In the genomic region with DNA sequence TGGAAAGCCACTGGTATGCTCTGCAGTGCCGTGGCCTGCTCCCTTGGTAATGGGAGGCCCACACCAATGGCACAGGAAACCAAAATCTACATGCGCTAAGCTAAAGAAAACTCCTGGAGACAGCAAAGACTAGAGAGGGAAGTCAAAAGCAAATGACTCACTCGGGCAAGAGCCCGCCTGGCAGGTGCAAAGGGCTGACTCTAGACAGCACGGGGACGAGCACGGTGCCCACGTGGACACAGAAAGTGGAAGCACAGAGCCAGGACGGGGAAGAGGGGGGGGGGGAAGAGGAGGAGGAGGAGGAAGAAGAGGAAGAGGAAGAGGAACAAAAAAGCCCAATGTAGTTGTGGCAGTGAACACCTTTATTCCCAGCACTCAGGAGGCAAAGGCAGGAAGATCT, we compare ENCODE assay signal across 28 mouse cellular contexts. TPM values are rescaled to one million over a fixed set of nuclear protein-coding genes. Genes with fewer than 3 reads are reported as not detected.
DNase-seq lines count a peak whose midpoint lies in the region; ATAC-seq and TF ChIP-seq lines count a peak whose summit lies in the region.
"Had no signal": no experiment of that assay in that cellular context is flagged by ENCODE, and none has a peak within 500 bp of the region (broad histone marks: within the 10 kb centered on the region; RNA-seq: fewer than 3 reads in every experiment).

No protein-coding gene starts in this region.

- H3K9ac ChIP-seq in CH12.LX (ENCODE audit: insufficient read depth, low read depth), result no peak overlapping the region
- H3K9ac ChIP-seq: forebrain, embryonic 12.5 days; hindbrain, embryonic 12.5 days; intestine, embryonic 15.5 days; limb, embryonic 15.5 days; liver, embryonic 14.5 days; lung, embryonic 15.5 days had no signal

- TF ChIP-seq RAD21 in CH12.LX (IDR thresholded peaks at IDR 0.05; ENCODE audit: low read depth, low read length), result no peak

- TF ChIP-seq POLR2A in CH12.LX (IDR thresholded peaks at IDR 0.05; ENCODE audit: low read depth, low read length), result no peak

- no peak overlapping the region for H3K27ac ChIP-seq in CH12.LX (ENCODE audit: insufficient read depth, low read depth)
- H3K27ac ChIP-seq: forebrain, embryonic 12.5 days; hindbrain, embryonic 12.5 days; hindbrain, postnatal 0 days; intestine, embryonic 15.5 days; layer of hippocampus, adult 2 months; limb, embryonic 10.5 days; limb, embryonic 15.5 days; liver, embryonic 14.5 days; lung, embryonic 15.5 days had no signal

- intact Hi-C loops in left cerebral cortex, postnatal 4 days (cut with DNase I), result no loop called here

- no peak overlapping the region for H3K4me2 ChIP-seq in CH12.LX (ENCODE audit: insufficient read depth, low read depth, poor library complexity, severe bottlenecking)
- H3K4me2 ChIP-seq: forebrain, embryonic 12.5 days; heart, embryonic 11.5 days; hindbrain, embryonic 12.5 days; intestine, embryonic 15.5 days; limb, embryonic 15.5 days; lung, embryonic 15.5 days had no signal

- H3K4me1 ChIP-seq in CH12.LX (ENCODE audit: control insufficient read depth in 1 of 2, insufficient read depth in 2 of 2), result peaks cover 26 to 48% of the 10 kb centered on the region in 2 experiments
- H3K4me1 ChIP-seq: forebrain, embryonic 12.5 days; hindbrain, embryonic 12.5 days; intestine, embryonic 15.5 days; limb, embryonic 10.5 days; limb, embryonic 15.5 days; lung, embryonic 15.5 days had no signal

- no peak for TF ChIP-seq CTCF in CH12.LX (conservative IDR thresholded peaks at IDR 0.05 in 1 of 2, IDR thresholded peaks at IDR 0.05 in 1 of 2; ENCODE audit: low read depth in 2 of 2, low read length in 2 of 2)

- no peak for TF ChIP-seq EP300 in CH12.LX (IDR thresholded peaks at IDR 0.05; ENCODE audit: low read length)

- dilution Hi-C loops in CH12.LX (cut with MboI; ENCODE audit: extremely low pct_ligation_motif_present, extremely low pct_unique_long_range_greater_than_20kb, low sequenced_read_pairs), result no loop called here

- peaks cover 87 to 96% of the 10 kb centered on the region in 2 experiments for H3K36me3 ChIP-seq in CH12.LX (replicated peaks in 1 of 2; ENCODE audit: control insufficient read depth in 1 of 2, insufficient read depth in 1 of 2, low read length in 1 of 2)
- peaks cover 2% of the 10 kb centered on the region; the same call in 1 of the 2 replicates for H3K36me3 ChIP-seq in splenic B cell, adult 2 months (ENCODE audit: control insufficient read depth, insufficient read depth, low read length, poor library complexity, severe bottlenecking)

- in situ Hi-C loops in CH12.LX (cut with MboI; ENCODE audit: low pct_ligation_motif_present, low pct_unique_long_range_greater_than_20kb, low sequenced_read_pairs), result no loop called here

- peak; percentile 76 for DNase-seq in A20 (ENCODE audit: low read depth, low spot score)
- peak; percentile 79 for DNase-seq in CH12.LX (ENCODE audit: extremely low read depth)
- peak; percentile 50 for DNase-seq in splenic B cell, adult 2 months (ENCODE audit: low read depth, low spot score)
- no peak for DNase-seq in frontal cortex, postnatal 36 days (ENCODE audit: low spot score in 2 of 2)
- DNase-seq in left cerebral cortex, postnatal 4 days, result no peak
- DNase-seq: adrenal gland, postnatal 25 days; cerebellum, adult 11 months; cerebellum, adult 9-10 months; cerebellum, postnatal 36 days; gastrocnemius, postnatal 25 days; heart, adult 18-20 months; heart, postnatal 36 days; kidney, adult 2 months; kidney, postnatal 36 days; layer of hippocampus, postnatal 36 days had no signal

- H3K9me3 ChIP-seq in CH12.LX (replicated peaks; ENCODE audit: low read length), result no peaks in the 10 kb centered on the region
- H3K9me3 ChIP-seq: forebrain, embryonic 12.5 days; hindbrain, embryonic 12.5 days; intestine, embryonic 15.5 days; limb, embryonic 10.5 days; limb, embryonic 15.5 days; lung, embryonic 15.5 days had no signal

- H3K27me3 ChIP-seq in CH12.LX (replicated peaks), result no peaks in the 10 kb centered on the region
- no peaks in the 10 kb centered on the region for H3K27me3 ChIP-seq in splenic B cell, adult 2 months (ENCODE audit: control insufficient read depth, insufficient read depth, low read length, poor library complexity, severe bottlenecking)
- H3K27me3 ChIP-seq: forebrain, embryonic 12.5 days; hindbrain, embryonic 12.5 days; intestine, embryonic 15.5 days; limb, embryonic 15.5 days; lung, embryonic 15.5 days had no signal

- no peaks in the 10 kb centered on the region; the same call in 1 of the 2 replicates for H3K79me2 ChIP-seq in CH12.LX (replicated peaks; ENCODE audit: control insufficient read depth, extremely low read depth, insufficient read depth, poor library complexity, severe bottlenecking)

- no peak overlapping the region for H3K4me3 ChIP-seq in CH12.LX (replicated peaks in 1 of 3; ENCODE audit: low read depth in 2 of 3, low read length in 2 of 3, poor library complexity in 1 of 3)
- H3K4me3 ChIP-seq: erythroblast, embryonic 14.5 days; forebrain, embryonic 12.5 days; hindbrain, embryonic 12.5 days; intestine, embryonic 15.5 days; layer of hippocampus, adult 2 months; limb, embryonic 10.5 days; limb, embryonic 15.5 days; lung, embryonic 15.5 days had no signal

- peak; percentile 57 for ATAC-seq in granulocyte monocyte progenitor cell, adult 5-6 weeks (replicated peaks; ENCODE audit: poor library complexity, severe bottlenecking)
- ATAC-seq: hindbrain, postnatal 0 days; intestine, embryonic 15.5 days; midbrain, embryonic 16.5 days had no signal

TF ChIP-seq in CH12.LX, 34 proteins besides CTCF, POLR2A, EP300 and RAD21:
- TF ChIP-seq ZKSCAN1 (IDR thresholded peaks at IDR 0.05; ENCODE audit: borderline replicate concordance, low read depth, low read length), result no peak
- peak; percentile 19 for TF ChIP-seq USF1 (IDR thresholded peaks at IDR 0.05; ENCODE audit: low read depth, low read length)
- TF ChIP-seq TCF12 (IDR thresholded peaks at IDR 0.05; ENCODE audit: low read depth, low read length), result 0 out of 2 replicates have a peak, but pooled peaks have one; percentile 10
- no peak for TF ChIP-seq CHD1 (IDR thresholded peaks at IDR 0.05; ENCODE audit: low read depth, low read length)
- TF ChIP-seq IRF4 (IDR thresholded peaks at IDR 0.05; ENCODE audit: low read depth, low read length), result no peak
- TF ChIP-seq MAX (IDR thresholded peaks at IDR 0.05; ENCODE audit: low read length), result peak; percentile 51; the same call in 1 of the 2 replicates
- peak; percentile 59; the same call in 1 of the 2 replicates for TF ChIP-seq MXI1 (IDR thresholded peaks at IDR 0.05; ENCODE audit: low read depth, low read length)
- 0 out of 2 replicates have a peak, but pooled peaks have one; percentile 34 for TF ChIP-seq MYC (IDR thresholded peaks at IDR 0.05; ENCODE audit: low read depth, low read length)
- TF ChIP-seq ETS1 (conservative IDR thresholded peaks at IDR 0.05; ENCODE audit: low read depth, low read length), result peak; percentile 67
- TF ChIP-seq BHLHE40 (IDR thresholded peaks at IDR 0.05; ENCODE audit: low read depth, low read length), result peak; percentile 81

RNA-seq across cellular contexts. Expression of a gene that starts 15.0 kb away (rescaled TPM):
- total RNA-seq in CH12.LX (2012; rRNA removed) (19.5 and 25.5 TPM in 2 replicates), CH12.LX (2014; rRNA removed) (9.8 and 10.7 TPM in 2 replicates)
- polyA plus RNA-seq in CH12.LX (2012; ENCODE audit: insufficient read length, low read depth), result 38.7 and 42.6 TPM in 2 replicates
- 27.6 and 28.6 TPM in 2 replicates for total RNA-seq in granulocyte monocyte progenitor cell, adult 5-6 weeks (2014; fragmentation: Nextera tagmentation)
- total RNA-seq in granulocyte monocyte progenitor cell, adult 5-6 weeks (2017), result 9.3 and 12.5 TPM in 2 replicates
- 10 to 100 TPM; 27.3 to 30.2 TPM for total RNA-seq in left cerebral cortex, postnatal 4 days (2021)

RNA-seq across cellular contexts. Expression of a gene that starts 26.7 kb away (rescaled TPM):
- 47.8 and 49.7 TPM in 2 replicates for total RNA-seq in CH12.LX (2012; rRNA removed)
- 108 and 122 TPM in 2 replicates for total RNA-seq in CH12.LX (2014; rRNA removed)
- polyA plus RNA-seq in CH12.LX (2012; ENCODE audit: insufficient read length, low read depth), result 79.7 and 127 TPM in 2 replicates
- total RNA-seq in granulocyte monocyte progenitor cell, adult 5-6 weeks (2014; fragmentation: Nextera tagmentation), result 24.9 and 27.7 TPM in 2 replicates
- total RNA-seq in granulocyte monocyte progenitor cell, adult 5-6 weeks (2017), result 38.6 and 43.6 TPM in 2 replicates
- 10 to 100 TPM; 66.3 to 70.5 TPM for total RNA-seq in left cerebral cortex, postnatal 4 days (2021)

Comparison
In these comparisons a context has a peak if more than half of its experiments do, and no peak if none do; other contexts are left out.
1. DNase-seq: peak in A20 (single experiment), CH12.LX (single experiment) and splenic B cell, adult 2 months (single experiment); none in frontal cortex, postnatal 36 days (0 of 2) and left cerebral cortex, postnatal 4 days (single experiment).